Mouse (Mus musculus) C2C12 (cell line): ENCODE data around the gene Foxn3. TPM values are rescaled to one million over a fixed set of nuclear protein-coding genes. Genes with fewer than 3 reads are reported as not detected.

Experiments
- H3K27me3 ChIP-seq: one replicate; pipeline ENCODE4 v1.6.1; 2011; ENCODE audit not compliant: control insufficient read depth, insufficient read depth, insufficient read length
- H3K36me3 ChIP-seq: one replicate; pipeline ENCODE4 v1.6.1; 2011; ENCODE audit not compliant: control insufficient read depth, insufficient read depth
- H3K4me3 ChIP-seq: one replicate; pipeline ENCODE4 v1.5.1; 2011; ENCODE audit warnings: mild to moderate bottlenecking, control low read depth; ENCODE audit not compliant: poor library complexity, insufficient read depth, severe bottlenecking
- H3K79me2 ChIP-seq: one replicate; pipeline ENCODE4 v1.6.1; 2011; ENCODE audit not compliant: control insufficient read depth, insufficient read depth
- H3K79me3 ChIP-seq: one replicate; pipeline ENCODE4 v1.6.1; 2011; ENCODE audit warnings: low read depth, control low read depth
- H3ac ChIP-seq: one replicate; pipeline ENCODE3; 2011; ENCODE audit warnings: low read depth; ENCODE audit not compliant: control insufficient read depth, insufficient read length
- CEBPB ChIP-seq: IDR thresholded peaks from one replicate; pipeline ENCODE4 v1.6.1; 2011; ENCODE audit warnings: low read depth, mild to moderate bottlenecking, control low read depth, moderate library complexity
- CTCF ChIP-seq: IDR thresholded peaks from one replicate; pipeline ENCODE4 v1.5.1; 2011; ENCODE audit not compliant: control insufficient read depth, insufficient read depth, insufficient read length
- FOSL1 ChIP-seq: IDR thresholded peaks from one replicate; pipeline ENCODE4 v1.8.0; 2011; ENCODE audit warnings: mild to moderate bottlenecking, low read length; ENCODE audit not compliant: poor library complexity, insufficient read depth, severe bottlenecking
- MAX ChIP-seq: IDR thresholded peaks from one replicate; pipeline ENCODE4 v1.6.1; 2011; ENCODE audit warnings: mild to moderate bottlenecking, control low read depth
- MYOD1 ChIP-seq: IDR thresholded peaks from one replicate; pipeline ENCODE4 v1.6.1; 2011; ENCODE audit warnings: low read depth; ENCODE audit not compliant: control insufficient read depth, insufficient read length
- MYOG ChIP-seq: IDR thresholded peaks from one replicate; pipeline ENCODE4 v1.6.1; 2011; ENCODE audit not compliant: control insufficient read depth, insufficient read length; ENCODE audit errors: extremely low read depth
- USF1 ChIP-seq: IDR thresholded peaks from one replicate; pipeline ENCODE4 v1.6.1; 2011; ENCODE audit warnings: low read depth, mild to moderate bottlenecking, control low read depth, moderate library complexity
- polyA plus RNA-seq: library from polyadenylated mRNA; unstranded; fragments of >200 nt; fragmentation: generic; extraction: Trizol; gene quantifications from one replicate; pipeline ENCODE4 v1.2.1, GENCODE M21; 2012; ENCODE audit warnings: missing spikeins

Gene Foxn3
- polyA plus RNA-seq, 1 experiment = 4.2 TPM

GRCm38 (mm10) chr12:99498189-99498977, 65.0 kb downstream of the Foxn3 start:
- Histone ChIP-seq H3K79me2 (no peaks in the 10 kb centered on the region), H3K79me3 (no peaks in the 10 kb centered on the region), H3K27me3 (no peaks in the 10 kb centered on the region), H3K36me3 (no peaks in the 10 kb centered on the region), H3K4me3 (no peak overlapping the region), H3ac (no peak overlapping the region)
- TF ChIP-seq CTCF = no peak

DNA sequence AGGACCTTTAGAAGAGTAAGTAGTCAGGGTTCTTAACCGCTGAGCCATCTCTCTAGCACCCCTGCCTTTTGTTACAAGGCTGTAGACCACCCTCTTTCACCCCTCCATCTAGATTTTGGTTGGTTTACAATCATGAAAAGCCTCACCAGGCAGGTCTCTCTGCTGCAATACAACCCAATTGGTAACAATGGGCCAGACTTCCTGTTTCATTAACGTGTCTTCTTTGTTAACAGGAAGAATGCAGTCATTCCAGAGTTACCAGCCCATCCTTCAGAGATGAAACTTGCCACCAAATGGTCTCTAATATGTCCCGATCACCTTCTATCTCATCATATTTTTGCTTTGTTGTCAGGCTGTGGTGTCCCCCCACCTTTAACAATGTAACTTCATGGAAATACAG, 66.4 kb downstream of the Foxn3 start:
- H3K36me3 ChIP-seq = no peaks in the 10 kb centered on the region
- no peaks in the 10 kb centered on the region for H3K79me3 ChIP-seq
- no peak for TF ChIP-seq MAX
- no peak for TF ChIP-seq CTCF
- no peak for TF ChIP-seq MYOD1
- TF ChIP-seq FOSL1 = no peak
- no peak for TF ChIP-seq USF1
- no peak for TF ChIP-seq CEBPB
- TF ChIP-seq MYOG = no peak
- H3ac ChIP-seq = no peak overlapping the region
- no peaks in the 10 kb centered on the region for H3K79me2 ChIP-seq
- H3K4me3 ChIP-seq = no peak overlapping the region
- no peaks in the 10 kb centered on the region for H3K27me3 ChIP-seq

DNA sequence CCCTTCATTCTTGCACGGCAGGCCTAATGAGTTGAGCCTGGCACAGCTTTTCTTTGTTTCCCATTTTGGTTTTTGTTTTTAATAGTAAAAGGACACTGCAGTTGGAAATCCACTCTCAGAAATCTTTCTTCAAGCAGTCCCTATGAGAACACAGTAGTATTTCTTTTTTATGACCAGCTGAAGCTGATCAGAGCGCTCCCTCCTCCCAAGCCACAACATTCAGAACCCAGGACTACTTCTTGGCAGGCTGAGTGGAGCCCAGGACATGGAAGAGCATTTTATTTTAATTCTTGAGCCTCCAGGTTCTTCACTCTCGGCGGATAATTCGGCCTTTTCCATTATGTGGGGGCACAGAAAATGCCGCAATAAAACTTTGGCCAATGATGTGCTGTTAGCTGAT, 73.2 kb downstream of the Foxn3 start:
- Histone ChIP-seq H3K27me3 (no peaks in the 10 kb centered on the region), H3K79me3 (no peaks in the 10 kb centered on the region), H3K4me3 (no peak overlapping the region), H3ac (no peak overlapping the region), H3K79me2 (no peaks in the 10 kb centered on the region), H3K36me3 (no peaks in the 10 kb centered on the region)
- TF ChIP-seq FOSL1 (no peak), MYOD1 (no peak), CTCF (no peak)

- H3K27me3 ChIP-seq = no peaks in the 10 kb centered on the region
Observed at GRCm38 (mm10) chr12:99489001-99489592, 74.3 kb downstream of the Foxn3 start.

DNA sequence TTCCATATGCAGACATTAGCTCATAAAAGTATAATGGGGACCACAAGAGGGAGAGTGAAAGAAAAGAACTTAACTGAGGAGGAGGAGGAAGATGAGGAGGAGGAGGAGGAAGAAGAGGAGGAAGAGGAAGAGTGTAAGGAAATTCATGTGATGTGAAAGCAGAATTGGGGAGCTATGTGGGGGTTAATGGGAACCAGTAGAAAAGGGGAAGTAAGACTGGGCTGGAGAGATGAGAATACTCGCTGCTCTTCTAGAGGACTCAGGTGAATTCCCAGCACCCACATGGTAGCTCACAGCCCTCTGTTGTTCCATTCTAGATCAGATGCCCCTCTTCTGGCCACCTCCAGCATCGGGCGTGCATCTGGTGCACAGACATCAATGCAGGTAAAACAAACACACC, 83.0 kb downstream of the Foxn3 start:
- Histone ChIP-seq H3K4me3 (no peak overlapping the region), H3K79me2 (no peaks in the 10 kb centered on the region), H3K27me3 (no peaks in the 10 kb centered on the region), H3K36me3 (no peaks in the 10 kb centered on the region), H3K79me3 (no peaks in the 10 kb centered on the region), H3ac (no peak overlapping the region)
- TF ChIP-seq USF1 = no peak
- TF ChIP-seq CEBPB = no peak
- TF ChIP-seq MAX = no peak
- no peak for TF ChIP-seq CTCF
- TF ChIP-seq MYOG = no peak
- no peak for TF ChIP-seq FOSL1
- no peak for TF ChIP-seq MYOD1

More at GRCm38 (mm10) chr12:99489001-99489592, 74.3 kb downstream of the Foxn3 start:
- TF ChIP-seq USF1 = no peak
- TF ChIP-seq MYOG = no peak
- no peak for TF ChIP-seq FOSL1
- no peak for TF ChIP-seq CTCF
- no peak for TF ChIP-seq CEBPB
- no peak for TF ChIP-seq MYOD1
- TF ChIP-seq MAX = no peak
- no peaks in the 10 kb centered on the region for H3K79me2 ChIP-seq
- H3K36me3 ChIP-seq = no peaks in the 10 kb centered on the region
- H3ac ChIP-seq = no peak overlapping the region
- no peak overlapping the region for H3K4me3 ChIP-seq
- H3K79me3 ChIP-seq = no peaks in the 10 kb centered on the region

DNA sequence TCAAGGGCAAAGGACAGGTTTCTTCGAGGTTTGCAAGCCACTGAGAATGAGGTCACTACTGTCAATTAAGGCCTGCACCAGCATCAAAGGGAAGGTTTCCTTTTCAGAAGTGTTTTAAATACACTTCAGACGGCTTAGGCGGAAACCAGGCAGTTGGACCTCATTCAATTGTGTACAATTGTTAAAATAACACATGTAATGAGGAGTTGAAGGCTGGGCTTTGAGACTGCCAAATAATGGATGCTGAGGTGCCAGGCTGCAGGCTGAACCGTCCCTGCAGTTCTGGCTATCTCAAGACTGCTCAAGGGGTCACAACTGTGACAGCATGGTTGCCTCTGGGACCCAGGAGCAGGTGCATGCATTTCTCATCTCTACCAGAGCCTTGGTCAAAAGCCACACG, 89.2 kb downstream of the Foxn3 start:
- H3K36me3 ChIP-seq = no peaks in the 10 kb centered on the region
- no peaks in the 10 kb centered on the region for H3K79me2 ChIP-seq
- no peaks in the 10 kb centered on the region for H3K79me3 ChIP-seq
- H3K4me3 ChIP-seq = no peak overlapping the region
- no peak overlapping the region for H3ac ChIP-seq
- no peaks in the 10 kb centered on the region for H3K27me3 ChIP-seq
- no peak for TF ChIP-seq CTCF
